Mouse (Mus musculus) liver, adult 2 months (tissue): ENCODE results near the gene Apba2.

Source experiments
- CTCF ChIP-seq: fragments of 200-500 bp; IDR thresholded peaks from 2 replicates; pipeline ENCODE4 v1.5.1; 2011; ENCODE audit warnings: low read depth, low read length, control low read depth
- POLR2A ChIP-seq: fragments of 200-500 bp; IDR thresholded peaks from 2 replicates; pipeline ENCODE4 v1.6.1; 2011; ENCODE audit warnings: low read length, control low read depth; ENCODE audit not compliant: insufficient read depth; ENCODE audit errors: extremely low read depth

DNA sequence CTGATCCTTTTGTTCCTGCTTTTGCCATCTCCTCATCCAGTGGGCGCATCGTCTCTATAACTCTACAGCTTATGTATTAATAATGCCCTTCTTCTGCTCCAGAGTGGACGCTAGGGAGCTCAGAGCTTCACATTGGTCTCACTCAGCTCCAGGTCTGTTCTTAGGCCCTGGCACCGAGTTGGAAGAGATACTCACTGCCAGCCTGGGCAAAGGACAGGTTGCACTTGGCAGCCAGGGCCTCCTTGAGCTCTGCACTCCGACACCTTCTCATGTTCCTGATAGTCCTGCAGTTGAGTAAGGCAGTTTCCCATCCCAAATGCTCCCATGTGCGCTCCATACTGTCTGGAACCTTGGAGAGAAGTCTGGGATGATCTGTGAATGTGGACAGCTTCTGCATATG, 76.7 kb downstream of the Apba2 start:
- TF ChIP-seq CTCF (no peak), POLR2A (no peak)
